Mouse (Mus musculus) right cerebral cortex, adult 18-20 months (tissue): ENCODE data around the gene Fam198b.

Experiments
- DNase-seq: peaks from one replicate; pipeline ENCODE4 v3.0.0; 2022; ENCODE audit warnings: mixed read lengths

Fam198b gene

GRCm38 (mm10) chr3:79886357-79887091 lies 2.2 kb downstream of the Fam198b start:
- DNase-seq, result peak; percentile 13

- no peak for DNase-seq
Measured at GRCm38 (mm10) chr3:79887161-79887855, 3.0 kb downstream of the Fam198b start.

- DNase-seq, result no peak
Measured at GRCm38 (mm10) chr3:79887966-79888365, 3.6 kb downstream of the Fam198b start.

- peak; percentile 26 for DNase-seq
Measured at GRCm38 (mm10) chr3:79897534-79898370, 13.4 kb downstream of the Fam198b start.

GRCm38 (mm10) chr3:79898514-79898913 lies 14.2 kb downstream of the Fam198b start:
- DNase-seq, result no peak

GRCm38 (mm10) chr3:79899906-79900305 lies 15.6 kb downstream of the Fam198b start:
- no peak for DNase-seq

GRCm38 (mm10) chr3:79900502-79900901 lies 16.2 kb downstream of the Fam198b start:
- no peak for DNase-seq

- DNase-seq, result no peak
Measured at GRCm38 (mm10) chr3:79901321-79901720, 17.0 kb downstream of the Fam198b start.

GRCm38 (mm10) chr3:79901734-79902133 lies 17.4 kb downstream of the Fam198b start:
- no peak for DNase-seq

GRCm38 (mm10) chr3:79903803-79904202 lies 19.5 kb downstream of the Fam198b start:
- no peak for DNase-seq

- DNase-seq, result no peak
Measured at GRCm38 (mm10) chr3:79904238-79904757, 20.0 kb downstream of the Fam198b start.

- DNase-seq, result no peak
Measured at GRCm38 (mm10) chr3:79905397-79905796, 21.1 kb downstream of the Fam198b start.

GRCm38 (mm10) chr3:79906250-79907045 lies 22.1 kb downstream of the Fam198b start:
- no peak for DNase-seq

GRCm38 (mm10) chr3:79907223-79907622 lies 22.9 kb downstream of the Fam198b start:
- DNase-seq, result no peak

- DNase-seq, result no peak
Measured at GRCm38 (mm10) chr3:79910375-79911141, 26.2 kb downstream of the Fam198b start.

GRCm38 (mm10) chr3:79911166-79911565 lies 26.8 kb downstream of the Fam198b start:
- no peak for DNase-seq

GRCm38 (mm10) chr3:79914012-79914411 lies 29.7 kb downstream of the Fam198b start:
- no peak for DNase-seq

GRCm38 (mm10) chr3:79916185-79916584 lies 31.9 kb downstream of the Fam198b start:
- DNase-seq, result no peak

GRCm38 (mm10) chr3:79918761-79919160 lies 34.4 kb downstream of the Fam198b start:
- no peak for DNase-seq

- no peak for DNase-seq
Measured at GRCm38 (mm10) chr3:79925950-79926697, 41.8 kb downstream of the Fam198b start.

GRCm38 (mm10) chr3:79927050-79927449 lies 42.7 kb downstream of the Fam198b start:
- DNase-seq, result no peak
